Mouse (Mus musculus) limb, embryonic 14.5 days (tissue): Measurements from ENCODE around the gene Hnrnpl. TPM values are rescaled to one million over a fixed set of nuclear protein-coding genes. Genes with fewer than 3 reads are reported as not detected.

Source experiments
- ATAC-seq: fragments of 200-750 bp; cut with Nextera tagmentation; 2 replicates; pipeline ENCODE4 v1.8.0; 2017; ENCODE audit warnings: low read depth, moderate number of reproducible peaks, moderate TSS enrichment; ENCODE audit not compliant: low FRiP score
- DNase-seq: peaks from one replicate; pipeline ENCODE4 v3.0.0-alpha.2; 2015; ENCODE audit warnings: low spot score
- H3K27ac ChIP-seq: fragments of 300-500 bp; sonication (generic); replicated peaks from 2 replicates; pipeline ENCODE4 v1.5.1; 2014; ENCODE audit warnings: low read depth, mild to moderate bottlenecking, low read length, moderate library complexity, mixed read lengths
- H3K27me3 ChIP-seq: fragments of 300-500 bp; sonication (generic); 2 replicates; pipeline ENCODE4 v1.6.1; 2014; ENCODE audit warnings: low read length, mixed read lengths; ENCODE audit not compliant: control insufficient read depth, insufficient read depth
- H3K36me3 ChIP-seq: fragments of 300-500 bp; sonication (generic); 2 replicates; pipeline ENCODE4 v1.6.1; 2014; ENCODE audit warnings: mild to moderate bottlenecking, low read length, moderate library complexity, mixed read lengths; ENCODE audit not compliant: control insufficient read depth, insufficient read depth
- H3K4me1 ChIP-seq: fragments of 300-500 bp; sonication (generic); 2 replicates; pipeline ENCODE4 v1.6.1; 2014; ENCODE audit warnings: antibody characterized with exemption, low read length, mixed read lengths; ENCODE audit not compliant: control insufficient read depth, insufficient read depth
- H3K4me2 ChIP-seq: fragments of 300-500 bp; sonication (generic); replicated peaks from 2 replicates; pipeline ENCODE4 v1.6.1; 2014; ENCODE audit warnings: low read depth, mild to moderate bottlenecking, low read length, moderate library complexity; ENCODE audit not compliant: severe bottlenecking
- H3K4me3 ChIP-seq: fragments of 300-500 bp; sonication (generic); replicated peaks from 2 replicates; pipeline ENCODE4 v1.5.1; 2014; ENCODE audit warnings: low read length
- H3K9ac ChIP-seq: fragments of 300-500 bp; sonication (generic); 2 replicates; pipeline ENCODE4 v1.6.1; 2014; ENCODE audit warnings: mild to moderate bottlenecking, low read depth, low read length, moderate library complexity; ENCODE audit not compliant: severe bottlenecking
- H3K9me3 ChIP-seq: fragments of 300-500 bp; sonication (generic); 2 replicates; pipeline ENCODE4 v1.6.1; 2016; ENCODE audit warnings: low read length; ENCODE audit not compliant: control insufficient read depth
- POLR2A ChIP-seq: fragments of 200-500 bp; IDR thresholded peaks from 2 replicates; pipeline ENCODE4 v1.8.0; 2012; ENCODE audit warnings: inconsistent platforms, mild to moderate bottlenecking, moderate library complexity, borderline replicate concordance; ENCODE audit not compliant: insufficient read depth, insufficient read length; ENCODE audit errors: extremely low read depth
- WGBS: fragments of 180-500 bp; shearing (Covaris S2); extraction: QIAGEN DNeasy Blood & Tissue Kit; methylation state at CpG from one replicate; pipeline ENCODE4 v1.1.7; 2014; 5-methylcytosine and 5-hydroxymethylcytosine counted together
- polyA plus RNA-seq, 2 experiments: library from polyadenylated mRNA; depleted of rRNA in 1 of 2; stranded (reverse) in 1 of 2; unstranded in 1 of 2; fragments of >200 nt; fragmentation: Nextera tagmentation in 1 of 2; extraction: Ambion mirVana in 1 of 2; gene quantifications; 2 replicates each; pipeline versions ENCODE4 v1.2.1 to v1.2.3; 2012 to 2014

Gene Hnrnpl
- polyA plus RNA-seq, 2 experiments, result 208 to 525 TPM

GRCm38 (mm10) chr7:28860898-28861297, 52.6 kb downstream of the Hnrnpl start:
- TF ChIP-seq POLR2A, result no peak
- Histone ChIP-seq H3K9me3 (0 out of 2 replicates have a peak, but pooled peaks cover 3% of the 10 kb centered on the region), H3K9ac (no peak overlapping the region), H3K27me3 (no peaks in the 10 kb centered on the region), H3K4me1 (peaks cover 12% of the 10 kb centered on the region), H3K36me3 (no peaks in the 10 kb centered on the region), H3K4me3 (no peak overlapping the region), H3K4me2 (no peak overlapping the region), H3K27ac (no peak overlapping the region)
- WGBS, result 87% methylated on average over 6 of the region's 6 CpGs
- ATAC-seq (no peak), DNase-seq (no peak)

- H3K4me2 ChIP-seq, result no peak overlapping the region
- H3K4me3 ChIP-seq, result no peak overlapping the region
- ATAC-seq (no peak), DNase-seq (peak; percentile 16)
- H3K9me3 ChIP-seq, result 0 out of 2 replicates have a peak, but pooled peaks cover 3% of the 10 kb centered on the region
- no peak overlapping the region for H3K9ac ChIP-seq
- no peak overlapping the region for H3K27ac ChIP-seq
- no peak for TF ChIP-seq POLR2A
- no peaks in the 10 kb centered on the region for H3K27me3 ChIP-seq
- H3K36me3 ChIP-seq, result no peaks in the 10 kb centered on the region
- H3K4me1 ChIP-seq, result peaks cover 12% of the 10 kb centered on the region
- WGBS, result 80% methylated on average over 15 of the region's 15 CpGs
Measured at GRCm38 (mm10) chr7:28862817-28863499, 54.6 kb downstream of the Hnrnpl start.

- ATAC-seq (no peak), DNase-seq (no peak)
- peak within 1 kb of the TSS; percentile 8; the same call in 1 of the 2 replicates for H3K4me3 ChIP-seq
- H3K4me1 ChIP-seq, result peaks cover 12% of the 10 kb centered on the region
- TF ChIP-seq POLR2A, result no peak
- WGBS, result 69% methylated on average over 6 of the region's 6 CpGs
- no peak within 1 kb of the TSS for H3K9ac ChIP-seq
- H3K36me3 ChIP-seq, result no peaks in the 10 kb centered on the region
- no peaks in the 10 kb centered on the region for H3K27me3 ChIP-seq
- H3K9me3 ChIP-seq, result 0 out of 2 replicates have a peak, but pooled peaks cover 3% of the 10 kb centered on the region
- H3K27ac ChIP-seq, result peak within 1 kb of the TSS; percentile 33; the same call in 1 of the 2 replicates
- peak within 1 kb of the TSS; percentile 25; the same call in 1 of the 2 replicates for H3K4me2 ChIP-seq
Measured at GRCm38 (mm10) chr7:28863540-28863939, 55.2 kb downstream of the Hnrnpl start, which contains the start of gene Lgals7. Gene Lgals7 (plus strand): TSS chr7:28863853.

GRCm38 (mm10) chr7:28864288-28864750, 56.0 kb downstream of the Hnrnpl start:
- Histone ChIP-seq H3K36me3 (no peaks in the 10 kb centered on the region), H3K9ac (no peak overlapping the region), H3K4me1 (peaks cover 12% of the 10 kb centered on the region), H3K4me2 (peak overlapping the region; percentile 25; the same call in 1 of the 2 replicates), H3K27ac (peak overlapping the region; percentile 33; the same call in 1 of the 2 replicates), H3K9me3 (0 out of 2 replicates have a peak, but pooled peaks cover 3% of the 10 kb centered on the region), H3K27me3 (no peaks in the 10 kb centered on the region), H3K4me3 (peak overlapping the region; percentile 8; the same call in 1 of the 2 replicates)
- no peak for TF ChIP-seq POLR2A
- no peak for ATAC-seq
- peak; percentile 37 for DNase-seq
- WGBS, result 27% methylated on average over 9 of the region's 9 CpGs

GRCm38 (mm10) chr7:28865481-28866300, 57.4 kb downstream of the Hnrnpl start:
- 0 out of 2 replicates have a peak, but pooled peaks cover 3% of the 10 kb centered on the region for H3K9me3 ChIP-seq
- no peaks in the 10 kb centered on the region for H3K36me3 ChIP-seq
- peak overlapping the region; percentile 15 for H3K4me3 ChIP-seq
- no peak overlapping the region for H3K9ac ChIP-seq
- 0 out of 2 replicates have a peak overlapping the region, but pooled peaks have one; percentile 26 for H3K27ac ChIP-seq
- no peak for TF ChIP-seq POLR2A
- H3K4me1 ChIP-seq, result peaks cover 12% of the 10 kb centered on the region
- no peaks in the 10 kb centered on the region for H3K27me3 ChIP-seq
- H3K4me2 ChIP-seq, result peak overlapping the region; percentile 38
- peak; percentile 53; the same call in 1 of the 2 replicates for ATAC-seq
- WGBS, result 38% methylated on average over 32 of the region's 33 CpGs
- DNase-seq, result peak; percentile 53
